Mouse (Mus musculus) stomach, embryonic 15.5 days (tissue): ENCODE measurements around the gene Bcl6b. TPM values are rescaled to one million over a fixed set of nuclear protein-coding genes. Genes with fewer than 3 reads are reported as not detected.
A peak's percentile ranks its signal among the peaks of the same experiment; 100 is the strongest.

Experiments
- ATAC-seq: fragments of 200-750 bp; cut with Nextera tagmentation; 2 replicates; pipeline ENCODE4 v1.8.0; 2017; ENCODE audit warnings: low read depth, moderate number of reproducible peaks, moderate TSS enrichment; ENCODE audit not compliant: insufficient read depth, low FRiP score
- H3K27ac ChIP-seq: fragments of 300-500 bp; sonication (generic); 2 replicates; pipeline ENCODE4 v1.5.1; 2015; ENCODE audit warnings: mild to moderate bottlenecking, inconsistent platforms
- H3K27me3 ChIP-seq: fragments of 300-500 bp; sonication (generic); replicated peaks from 2 replicates; pipeline ENCODE4 v1.6.1; 2015; ENCODE audit warnings: inconsistent platforms
- H3K36me3 ChIP-seq: fragments of 300-500 bp; sonication (generic); 2 replicates; pipeline ENCODE4 v1.6.1; 2015; ENCODE audit warnings: inconsistent platforms
- H3K4me1 ChIP-seq: fragments of 300-500 bp; sonication (generic); 2 replicates; pipeline ENCODE4 v1.6.1; 2015; ENCODE audit warnings: inconsistent platforms
- H3K4me2 ChIP-seq: fragments of 300-500 bp; sonication (generic); 2 replicates; pipeline ENCODE4 v1.6.1; 2015; ENCODE audit warnings: mild to moderate bottlenecking, inconsistent platforms
- H3K4me3 ChIP-seq: fragments of 300-500 bp; sonication (generic); replicated peaks from 2 replicates; pipeline ENCODE4 v1.5.1; 2015; ENCODE audit warnings: inconsistent platforms
- H3K9ac ChIP-seq: fragments of 300-500 bp; sonication (generic); 2 replicates; pipeline ENCODE4 v1.6.1; 2015; ENCODE audit warnings: inconsistent platforms
- H3K9me3 ChIP-seq: fragments of 300-500 bp; sonication (generic); 2 replicates; pipeline ENCODE4 v1.6.1; 2016; ENCODE audit warnings: inconsistent platforms
- WGBS: fragments of 180-500 bp; shearing (Covaris S2); methylation state at CpG from one replicate; pipeline ENCODE4 v1.1.7; 2015; 5-methylcytosine and 5-hydroxymethylcytosine counted together
- polyA plus RNA-seq: library from polyadenylated mRNA; unstranded; fragments of >200 nt; fragmentation: Nextera tagmentation; extraction: Ambion mirVana; gene quantifications from 2 replicates; pipeline ENCODE4 v1.2.1, GENCODE M21; 2015

Bcl6b gene
- 10.9 and 13.6 TPM in 2 replicates for polyA plus RNA-seq

DNA sequence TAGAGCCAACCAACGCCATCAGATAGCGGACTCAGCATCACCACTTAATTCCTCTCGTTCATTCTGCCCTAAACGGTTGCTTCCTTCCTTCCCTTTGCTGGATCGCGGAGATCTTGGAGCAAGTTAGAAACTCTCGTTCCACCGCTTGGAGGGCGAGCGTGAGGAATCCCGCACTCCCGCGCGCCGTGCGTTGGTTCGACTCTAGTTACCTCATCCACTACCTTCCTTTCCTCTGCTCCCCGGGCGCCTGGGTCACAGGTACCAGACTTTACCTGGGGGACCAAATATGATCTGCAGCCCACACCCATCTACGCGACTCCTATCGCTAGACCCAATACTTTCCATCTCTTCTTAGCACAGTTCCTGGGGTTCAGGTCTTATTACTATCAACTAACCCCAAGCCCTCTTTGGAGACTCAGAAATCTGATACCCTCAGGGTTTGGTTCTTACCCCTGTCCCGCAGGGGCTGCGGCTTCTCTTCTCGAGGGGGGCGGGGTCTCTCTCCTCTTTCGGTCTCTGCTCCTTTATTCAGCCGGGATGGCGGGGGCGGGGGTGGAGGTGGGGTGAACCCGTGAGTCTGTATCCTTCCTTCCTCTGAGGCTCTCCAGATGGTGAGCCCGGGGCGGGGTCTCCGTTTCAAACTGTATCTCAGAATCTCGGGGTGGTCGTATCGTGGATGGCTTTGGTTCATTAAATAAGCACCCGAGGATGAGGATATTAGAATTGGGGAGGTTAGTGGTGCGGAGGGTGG is at the start of gene Bcl6b:
Gene Bcl6b (minus strand): TSS at position 539 of the 751 bp plus-strand sequence.
- Histone ChIP-seq H3K9me3 (no peaks in the 10 kb centered on the region), H3K9ac (peak within 1 kb of the TSS; percentile 4; the same call in 1 of the 2 replicates), H3K27ac (peak within 1 kb of the TSS; percentile 81), H3K4me2 (peak within 1 kb of the TSS; percentile 58), H3K36me3 (no peaks in the 10 kb centered on the region), H3K4me3 (peak within 1 kb of the TSS; percentile 37), H3K4me1 (peaks cover 40% of the 10 kb centered on the region), H3K27me3 (peaks cover 25% of the 10 kb centered on the region)
- 2% methylated on average over 39 of the region's 39 CpGs for WGBS
- no peak for ATAC-seq

DNA sequence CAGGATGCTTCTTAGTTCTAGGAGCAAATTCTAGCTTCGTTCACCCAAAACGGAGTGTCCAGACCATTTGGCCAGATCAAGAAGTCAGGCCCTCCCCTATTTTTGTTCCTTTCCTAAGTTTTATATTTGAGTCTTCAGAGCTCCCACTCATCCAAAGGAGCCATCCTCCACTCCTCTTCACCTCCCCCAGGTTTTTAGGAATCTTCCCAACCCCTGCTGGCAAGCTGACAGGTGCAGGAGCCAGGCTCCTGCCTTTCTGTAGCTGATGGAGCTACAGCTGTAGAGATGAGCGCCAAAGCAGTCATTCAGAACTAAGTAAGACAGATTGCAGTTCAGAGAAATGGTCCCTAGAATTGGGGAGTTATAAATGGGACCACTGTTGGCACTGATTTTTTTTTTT is 49.4 kb upstream of the Bcl6b start:
- H3K4me1 ChIP-seq, result no peaks in the 10 kb centered on the region
- H3K4me3 ChIP-seq, result no peak overlapping the region
- no peak overlapping the region for H3K27ac ChIP-seq
- no peaks in the 10 kb centered on the region for H3K27me3 ChIP-seq
- H3K4me2 ChIP-seq, result no peak overlapping the region
- H3K36me3 ChIP-seq, result no peaks in the 10 kb centered on the region
- 77% methylated on average over 3 of the region's 3 CpGs for WGBS
- H3K9ac ChIP-seq, result no peak overlapping the region
- no peaks in the 10 kb centered on the region for H3K9me3 ChIP-seq
- no peak for ATAC-seq

DNA sequence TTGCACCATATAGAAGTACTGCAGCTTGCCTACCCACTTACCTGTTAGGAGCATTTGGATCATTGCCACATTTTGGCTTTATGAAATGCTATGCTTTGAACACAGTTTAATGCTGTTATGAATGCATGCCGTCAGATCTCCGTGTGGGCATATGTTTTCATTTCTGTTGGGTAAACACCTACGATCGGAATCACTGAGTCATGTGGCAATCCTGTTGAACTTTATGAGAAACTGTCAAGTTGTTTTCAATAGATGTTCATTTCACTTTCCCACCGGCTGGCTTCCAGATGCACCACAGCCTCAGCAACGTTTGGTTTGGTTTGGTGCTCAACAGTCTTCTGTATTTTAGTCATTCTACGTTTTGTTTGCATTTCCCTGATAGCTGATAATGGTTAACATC is 42.0 kb upstream of the Bcl6b start:
- no peak overlapping the region for H3K9ac ChIP-seq
- no peaks in the 10 kb centered on the region for H3K9me3 ChIP-seq
- H3K27me3 ChIP-seq, result no peaks in the 10 kb centered on the region
- 72% methylated on average over 7 of the region's 7 CpGs for WGBS
- H3K4me2 ChIP-seq, result no peak overlapping the region
- no peak for ATAC-seq
- no peaks in the 10 kb centered on the region for H3K36me3 ChIP-seq
- H3K4me1 ChIP-seq, result no peaks in the 10 kb centered on the region
- H3K27ac ChIP-seq, result no peak overlapping the region
- H3K4me3 ChIP-seq, result no peak overlapping the region

DNA sequence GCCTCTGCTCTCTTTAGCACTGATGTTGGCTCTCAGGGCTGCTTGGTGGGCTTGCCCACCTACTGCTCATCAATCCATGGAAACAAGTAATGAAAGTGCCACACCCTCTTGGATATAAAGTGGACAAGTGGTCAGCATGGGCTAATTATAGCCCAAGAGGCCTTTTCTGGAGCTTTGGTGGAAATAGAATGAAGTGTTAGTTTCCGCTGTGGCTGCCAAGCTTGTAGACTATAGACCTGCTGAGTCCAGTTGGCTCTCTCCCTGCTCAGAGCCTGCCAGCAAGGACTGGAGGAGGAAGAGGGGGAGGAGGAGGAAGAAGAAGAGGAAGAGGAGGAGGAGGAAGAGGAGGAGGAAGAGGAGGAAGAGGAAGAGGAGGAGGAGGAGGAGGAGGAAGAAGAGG is 36.8 kb upstream of the Bcl6b start:
- WGBS, result 82% methylated on average over 1 of the region's 1 CpGs
- 0 out of 2 replicates have a peak overlapping the region, but pooled peaks have one; percentile 45 for H3K27ac ChIP-seq
- no peak for ATAC-seq

DNA sequence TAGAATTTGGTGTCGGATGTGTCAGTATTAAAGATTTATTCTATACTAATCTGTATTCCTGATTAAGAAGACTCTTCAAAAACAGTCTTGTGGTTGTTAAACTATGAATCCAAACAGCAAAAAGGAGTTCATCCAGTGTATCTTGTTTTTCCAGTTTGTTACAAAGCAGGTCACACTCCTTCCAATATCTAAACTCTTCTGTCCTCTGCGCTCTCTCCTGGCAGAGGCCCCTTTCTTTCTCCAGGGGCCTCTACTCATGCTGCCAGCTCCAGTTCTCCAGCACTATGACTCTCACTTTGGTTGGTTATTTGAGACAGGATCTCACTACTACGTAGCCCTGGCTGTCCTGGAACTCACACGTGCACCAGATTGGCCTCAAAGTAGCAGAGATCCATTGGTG is 36.2 kb upstream of the Bcl6b start:
- H3K9me3 ChIP-seq, result 0 out of 2 replicates have a peak, but pooled peaks cover 2% of the 10 kb centered on the region
- H3K4me3 ChIP-seq, result no peak overlapping the region
- 47% methylated on average over 4 of the region's 4 CpGs for WGBS
- H3K4me2 ChIP-seq, result no peak overlapping the region
- H3K27me3 ChIP-seq, result no peaks in the 10 kb centered on the region
- no peak for ATAC-seq
- H3K4me1 ChIP-seq, result no peaks in the 10 kb centered on the region
- H3K9ac ChIP-seq, result no peak overlapping the region
- peak overlapping the region; percentile 61; the same call in 1 of the 2 replicates for H3K27ac ChIP-seq
- H3K36me3 ChIP-seq, result no peaks in the 10 kb centered on the region

More for the DNA sequence above, 36.8 kb upstream of the Bcl6b start:
- no peak overlapping the region for H3K9ac ChIP-seq
- no peaks in the 10 kb centered on the region for H3K27me3 ChIP-seq
- H3K4me1 ChIP-seq, result no peaks in the 10 kb centered on the region
- H3K4me3 ChIP-seq, result no peak overlapping the region
- H3K4me2 ChIP-seq, result no peak overlapping the region
- H3K36me3 ChIP-seq, result no peaks in the 10 kb centered on the region
- 0 out of 2 replicates have a peak, but pooled peaks cover 2% of the 10 kb centered on the region for H3K9me3 ChIP-seq

DNA sequence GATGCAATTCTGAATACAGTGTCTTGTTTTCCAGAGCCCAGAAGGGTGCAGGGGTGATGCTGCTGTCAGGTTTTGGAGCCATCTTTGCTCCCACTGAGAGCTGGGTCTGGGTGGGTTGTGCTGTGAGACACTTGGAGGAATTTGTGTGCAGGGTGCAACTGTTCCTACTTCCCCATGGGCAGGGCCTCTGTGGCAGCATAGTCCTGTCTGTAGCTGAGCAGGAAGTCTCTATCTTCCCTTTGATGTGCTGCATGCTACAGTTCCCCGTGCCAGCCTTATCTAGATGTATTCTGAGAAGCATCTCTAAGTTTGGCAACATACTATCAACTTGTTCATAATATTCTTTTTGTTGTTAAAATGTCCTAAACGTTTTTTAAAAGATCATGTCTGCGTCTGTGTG is 35.7 kb upstream of the Bcl6b start:
- Histone ChIP-seq H3K4me1 (no peaks in the 10 kb centered on the region), H3K27ac (peak overlapping the region; percentile 61; the same call in 1 of the 2 replicates), H3K9ac (no peak overlapping the region), H3K4me2 (no peak overlapping the region), H3K4me3 (no peak overlapping the region), H3K36me3 (no peaks in the 10 kb centered on the region), H3K27me3 (no peaks in the 10 kb centered on the region), H3K9me3 (0 out of 2 replicates have a peak, but pooled peaks cover 2% of the 10 kb centered on the region)
- 37% methylated on average over 3 of the region's 3 CpGs for WGBS
- no peak for ATAC-seq

DNA sequence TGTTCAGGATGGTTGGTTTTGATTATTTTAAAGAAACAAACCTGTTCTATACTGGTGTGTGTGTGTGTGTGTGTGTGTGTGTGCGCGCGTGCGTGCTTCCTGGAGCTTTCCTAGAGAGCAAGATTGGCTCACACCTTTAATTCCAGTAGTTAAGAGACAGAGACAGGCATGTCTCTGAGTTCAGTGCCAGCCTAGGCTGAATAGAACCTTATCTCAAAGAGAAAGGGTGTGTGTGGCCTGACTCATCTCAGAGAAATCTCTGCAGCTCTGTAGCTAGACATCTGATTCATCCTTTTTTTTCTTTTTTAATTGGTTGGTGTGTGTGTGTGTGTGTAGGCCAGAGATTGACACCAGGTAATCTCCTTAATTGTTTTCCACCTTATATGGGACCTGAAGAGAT is 29.4 kb upstream of the Bcl6b start:
- Histone ChIP-seq H3K4me1 (peaks cover 13% of the 10 kb centered on the region), H3K9ac (no peak overlapping the region), H3K36me3 (no peaks in the 10 kb centered on the region), H3K27ac (no peak overlapping the region), H3K4me2 (no peak overlapping the region), H3K27me3 (peaks cover 13% of the 10 kb centered on the region), H3K9me3 (0 out of 2 replicates have a peak, but pooled peaks cover 2% of the 10 kb centered on the region), H3K4me3 (no peak overlapping the region)
- WGBS, result 93% methylated on average over 4 of the region's 4 CpGs
- ATAC-seq, result no peak

DNA sequence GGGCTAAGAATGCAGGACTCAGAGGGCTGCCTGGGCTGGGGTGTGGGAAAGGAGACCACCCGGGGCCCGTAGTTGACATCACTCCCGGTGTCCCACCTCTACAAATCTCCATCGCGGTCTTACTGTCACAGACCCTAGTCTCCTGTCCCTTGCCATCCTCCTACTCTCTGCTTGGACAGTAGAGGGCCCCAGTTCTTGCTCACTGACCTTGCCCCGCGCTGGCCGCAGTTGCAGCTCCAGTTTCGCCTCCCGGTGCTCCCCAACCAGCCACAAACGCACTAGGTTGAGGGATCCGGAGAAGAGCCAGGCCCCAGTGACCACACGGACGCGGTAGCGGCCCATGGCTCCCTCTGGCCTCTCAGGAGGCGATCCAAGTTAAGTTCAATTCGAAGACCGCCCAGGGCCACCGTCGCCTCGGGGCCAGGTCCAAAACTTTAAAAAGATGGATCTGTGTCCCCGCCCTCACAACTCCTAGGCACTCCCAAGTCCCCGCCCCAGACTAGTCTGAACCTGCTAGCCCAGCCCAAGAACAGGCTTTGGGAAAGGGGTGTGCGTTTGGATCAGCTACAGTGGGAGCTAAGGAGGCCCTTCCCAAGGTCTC is 25.4 kb upstream of the Bcl6b start, which contains the start of gene Alox12:
Gene Alox12 (minus strand): TSS at position 423 of the 601 bp plus-strand sequence.
- Histone ChIP-seq H3K27me3 (peaks cover 27% of the 10 kb centered on the region), H3K4me1 (peaks cover 15% of the 10 kb centered on the region), H3K9ac (0 out of 2 replicates have a peak within 1 kb of the TSS, but pooled peaks have one; percentile 17), H3K4me3 (peak within 1 kb of the TSS; percentile 40), H3K9me3 (no peaks in the 10 kb centered on the region), H3K4me2 (peak within 1 kb of the TSS; percentile 61), H3K27ac (peak within 1 kb of the TSS; percentile 49; the same call in 1 of the 2 replicates), H3K36me3 (no peaks in the 10 kb centered on the region)
- WGBS, result 2% methylated on average over 25 of the region's 25 CpGs
- 0 out of 2 replicates have a peak, but pooled peaks have one; percentile 59 for ATAC-seq

DNA sequence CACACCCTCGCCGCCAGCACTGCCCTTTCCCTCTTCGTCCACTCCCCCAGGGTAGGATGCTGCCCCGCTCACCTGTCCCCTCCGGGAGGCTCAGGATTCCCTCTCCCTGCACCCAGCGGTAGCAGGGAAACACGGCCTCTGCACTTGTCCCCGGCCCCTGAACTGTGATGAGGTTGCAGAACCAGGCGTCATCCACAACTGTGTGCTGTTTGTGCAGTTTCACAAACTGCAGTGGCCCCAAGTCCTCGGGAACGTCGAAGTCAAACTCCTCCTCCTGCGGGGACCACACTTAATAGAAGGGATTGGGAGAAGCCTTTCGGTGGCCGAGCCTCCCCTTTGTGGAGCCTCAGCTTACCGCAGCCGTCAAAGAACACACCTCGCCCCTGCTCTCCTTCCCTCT is 24.7 kb upstream of the Bcl6b start:
- H3K36me3 ChIP-seq, result no peaks in the 10 kb centered on the region
- ATAC-seq, result no peak
- H3K9me3 ChIP-seq, result no peaks in the 10 kb centered on the region
- H3K4me2 ChIP-seq, result peak overlapping the region; percentile 61
- peak overlapping the region; percentile 40 for H3K4me3 ChIP-seq
- no peak overlapping the region for H3K27ac ChIP-seq
- H3K27me3 ChIP-seq, result peaks cover 27% of the 10 kb centered on the region
- H3K4me1 ChIP-seq, result peaks cover 15% of the 10 kb centered on the region
- 5% methylated on average over 18 of the region's 18 CpGs for WGBS
- H3K9ac ChIP-seq, result no peak overlapping the region

DNA sequence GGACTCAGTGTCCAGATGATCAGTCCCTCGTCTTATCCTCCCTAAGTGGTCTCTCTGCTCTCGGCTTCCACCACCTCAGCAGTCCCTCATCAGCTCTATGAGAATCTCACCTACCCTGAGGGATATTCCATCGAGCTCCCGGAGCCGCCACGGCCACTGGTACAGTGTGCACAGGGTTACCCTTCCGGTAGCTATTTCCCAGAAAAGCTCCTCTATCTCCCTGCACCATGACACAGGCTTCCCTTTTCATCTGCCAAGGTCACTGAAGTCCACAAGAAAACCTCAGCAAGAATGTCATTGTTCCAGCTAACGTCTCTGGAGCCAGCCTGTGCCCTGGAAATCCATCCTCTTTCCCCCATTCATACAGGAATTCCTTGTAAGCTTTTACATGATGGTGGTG is 22.3 kb upstream of the Bcl6b start:
- Histone ChIP-seq H3K9ac (no peak overlapping the region), H3K4me1 (peaks cover 15% of the 10 kb centered on the region), H3K9me3 (no peaks in the 10 kb centered on the region), H3K27me3 (peaks cover 27% of the 10 kb centered on the region), H3K36me3 (no peaks in the 10 kb centered on the region), H3K4me2 (no peak overlapping the region), H3K27ac (no peak overlapping the region), H3K4me3 (no peak overlapping the region)
- ATAC-seq, result no peak
- 75% methylated on average over 8 of the region's 8 CpGs for WGBS

DNA sequence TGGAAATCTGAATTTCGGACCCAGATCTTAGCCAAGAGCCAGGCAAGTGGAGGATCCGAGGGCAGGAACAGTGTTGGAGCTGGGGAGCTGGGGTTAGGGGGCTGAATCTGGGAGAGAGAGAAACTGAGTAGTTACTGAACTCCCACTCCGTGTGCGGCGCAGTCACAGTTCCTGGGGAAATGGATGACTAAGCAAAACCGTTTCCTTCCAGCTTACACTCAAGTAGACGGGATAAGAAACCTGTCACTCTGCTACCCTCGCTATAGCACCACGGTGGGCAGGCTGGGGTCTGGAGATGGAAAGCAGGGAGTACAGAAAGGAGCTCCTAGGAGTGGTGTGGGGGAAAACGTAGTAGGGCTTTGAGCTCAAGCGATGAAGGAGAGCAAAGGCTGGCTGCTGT is 20.6 kb upstream of the Bcl6b start:
- Histone ChIP-seq H3K4me3 (no peak overlapping the region), H3K36me3 (no peaks in the 10 kb centered on the region), H3K9me3 (no peaks in the 10 kb centered on the region), H3K9ac (no peak overlapping the region), H3K27me3 (peaks cover 24% of the 10 kb centered on the region), H3K4me1 (peaks cover 13% of the 10 kb centered on the region), H3K4me2 (no peak overlapping the region), H3K27ac (no peak overlapping the region)
- WGBS, result 65% methylated on average over 11 of the region's 11 CpGs
- no peak for ATAC-seq
